13 mouse cellular contexts compared by ENCODE assay signal in genomic region chr16:18407912-18408311, GRCm38 (mm10). TPM values are rescaled to one million over a fixed set of nuclear protein-coding genes. Genes with fewer than 3 reads are reported as not detected.
DNase-seq lines count a peak whose midpoint lies in the region; ATAC-seq lines count a peak whose summit lies in the region.
"Had no signal": no experiment of that assay in that cellular context is flagged by ENCODE, and none has a peak within 500 bp of the region (broad histone marks: within the 10 kb centered on the region; RNA-seq: fewer than 3 reads in every experiment).

No protein-coding gene starts in this region.

- H3K27ac ChIP-seq in kidney, embryonic 16.5 days (ENCODE audit: low read length) = no peak overlapping the region
- peak overlapping the region; percentile 36; the same call in 1 of the 2 replicates for H3K27ac ChIP-seq in forebrain, embryonic 12.5 days
- H3K27ac ChIP-seq in hindbrain, embryonic 15.5 days (replicated peaks) = peak overlapping the region; percentile 58
- H3K27ac ChIP-seq: lung, embryonic 15.5 days had no signal

- ATAC-seq in kidney, embryonic 16.5 days (ENCODE audit: low FRiP score, low TSS enrichment) = no peak
- ATAC-seq in forebrain, embryonic 12.5 days (ENCODE audit: low FRiP score) = no peak
- no peak for ATAC-seq in hindbrain, embryonic 15.5 days (ENCODE audit: low FRiP score, low read depth)
- ATAC-seq: intestine, postnatal 0 days had no signal

- H3K27me3 ChIP-seq in kidney, embryonic 16.5 days (ENCODE audit: insufficient read depth, low read length) = no peaks in the 10 kb centered on the region
- no peaks in the 10 kb centered on the region; the same call in 1 of the 2 replicates for H3K27me3 ChIP-seq in forebrain, embryonic 12.5 days
- no peaks in the 10 kb centered on the region for H3K27me3 ChIP-seq in hindbrain, embryonic 15.5 days
- H3K27me3 ChIP-seq: lung, embryonic 15.5 days had no signal

- H3K36me3 ChIP-seq in kidney, embryonic 16.5 days (ENCODE audit: insufficient read depth, low read length) = peaks cover 23% of the 10 kb centered on the region
- peaks cover 66% of the 10 kb centered on the region for H3K36me3 ChIP-seq in forebrain, embryonic 12.5 days (replicated peaks)
- H3K36me3 ChIP-seq in hindbrain, embryonic 15.5 days = peaks cover 34% of the 10 kb centered on the region

- WGBS in kidney, embryonic 16.5 days = 81% methylated on average over 7 of the region's 7 CpGs
- 81% methylated on average over 7 of the region's 7 CpGs for WGBS in forebrain, embryonic 12.5 days
- 55% methylated on average over 7 of the region's 7 CpGs for WGBS in hindbrain, embryonic 15.5 days

- peaks cover 27% of the 10 kb centered on the region for H3K4me1 ChIP-seq in kidney, embryonic 16.5 days (ENCODE audit: insufficient read depth, low read length)
- peaks cover 22% of the 10 kb centered on the region for H3K4me1 ChIP-seq in forebrain, embryonic 12.5 days
- peaks cover 33% of the 10 kb centered on the region for H3K4me1 ChIP-seq in hindbrain, embryonic 15.5 days (replicated peaks)

- H3K4me3 ChIP-seq in kidney, embryonic 16.5 days (ENCODE audit: low read length) = no peak overlapping the region
- H3K4me3 ChIP-seq in forebrain, embryonic 12.5 days (replicated peaks) = no peak overlapping the region
- no peak overlapping the region for H3K4me3 ChIP-seq in hindbrain, embryonic 15.5 days
- H3K4me3 ChIP-seq: lung, embryonic 15.5 days had no signal

- no peaks in the 10 kb centered on the region for H3K9me3 ChIP-seq in kidney, embryonic 16.5 days (ENCODE audit: low read length)
- no peaks in the 10 kb centered on the region for H3K9me3 ChIP-seq in forebrain, embryonic 12.5 days
- no peaks in the 10 kb centered on the region for H3K9me3 ChIP-seq in hindbrain, embryonic 15.5 days
- H3K9me3 ChIP-seq: G1E; lung, embryonic 15.5 days had no signal

- H3K4me2 ChIP-seq in kidney, embryonic 16.5 days (replicated peaks; ENCODE audit: low read depth, low read length) = no peak overlapping the region
- H3K4me2 ChIP-seq in forebrain, embryonic 12.5 days = no peak overlapping the region
- no peak overlapping the region for H3K4me2 ChIP-seq in hindbrain, embryonic 15.5 days
- H3K4me2 ChIP-seq: lung, embryonic 15.5 days had no signal

- H3K9ac ChIP-seq in kidney, embryonic 16.5 days (replicated peaks; ENCODE audit: low read length) = no peak overlapping the region
- no peak overlapping the region for H3K9ac ChIP-seq in forebrain, embryonic 12.5 days
- no peak overlapping the region for H3K9ac ChIP-seq in hindbrain, embryonic 15.5 days
- H3K9ac ChIP-seq: lung, embryonic 15.5 days had no signal

- peak; percentile 49 for DNase-seq in kidney, postnatal 10 days
- DNase-seq in adipocyte (ENCODE audit: low spot score) = peak; percentile 31
- no peak for DNase-seq in B cell, adult 2 months
- DNase-seq in retina, embryonic 14.5 days (ENCODE audit: low spot score) = no peak
- DNase-seq: adrenal gland, postnatal 14 days; spleen, adult 18-20 months; thymus, postnatal 36 days had no signal

RNA-seq across cellular contexts. Expression of gene Txnrd2, which starts 18.3 kb away (rescaled TPM):
- polyA plus RNA-seq in kidney, embryonic 16.5 days (2015; fragmentation: Nextera tagmentation; extraction: Ambion mirVana) = 33.7 and 35.2 TPM in 2 replicates
- polyA plus RNA-seq in forebrain, embryonic 12.5 days (2016; fragmentation: Nextera tagmentation; extraction: Ambion mirVana) = 23.3 and 23.7 TPM in 2 replicates
- polyA plus RNA-seq in hindbrain, embryonic 15.5 days (2015; fragmentation: Nextera tagmentation; extraction: Ambion mirVana) = 31.0 and 31.7 TPM in 2 replicates

RNA-seq across cellular contexts. Expression of gene Comt, which starts 18.7 kb away (rescaled TPM):
- polyA plus RNA-seq in kidney, embryonic 16.5 days (2015; fragmentation: Nextera tagmentation; extraction: Ambion mirVana) = 119 and 127 TPM in 2 replicates
- 53.5 and 54.2 TPM in 2 replicates for polyA plus RNA-seq in forebrain, embryonic 12.5 days (2016; fragmentation: Nextera tagmentation; extraction: Ambion mirVana)
- 106 and 113 TPM in 2 replicates for polyA plus RNA-seq in hindbrain, embryonic 15.5 days (2015; fragmentation: Nextera tagmentation; extraction: Ambion mirVana)

RNA-seq across cellular contexts. Expression of gene Arvcf, which starts 59.9 kb away (rescaled TPM):
- 31.0 and 31.2 TPM in 2 replicates for polyA plus RNA-seq in kidney, embryonic 16.5 days (2015; fragmentation: Nextera tagmentation; extraction: Ambion mirVana)
- polyA plus RNA-seq in forebrain, embryonic 12.5 days (2016; fragmentation: Nextera tagmentation; extraction: Ambion mirVana) = 115 and 126 TPM in 2 replicates
- 78.7 and 81.3 TPM in 2 replicates for polyA plus RNA-seq in hindbrain, embryonic 15.5 days (2015; fragmentation: Nextera tagmentation; extraction: Ambion mirVana)

Comparison
In these comparisons a context has a peak if more than half of its experiments do, and no peak if none do; other contexts are left out.
1. DNase-seq: peak in kidney, postnatal 10 days (single experiment) and adipocyte (single experiment); none in B cell, adult 2 months (0 of 2) and retina, embryonic 14.5 days (single experiment).